Mouse (Mus musculus) spleen, postnatal 14 days (tissue): ENCODE data around the gene Ptpre.
"Not testable (repeated sequence)": the region's sequence is repeated elsewhere in the genome, so short reads cannot be mapped to it uniquely, and the experiment has no call there.

ENCODE experiments used
- DNase-seq, 2 experiments: peaks; one replicate each; pipeline ENCODE4 v3.0.0; 2021 to 2022; ENCODE audit warnings: low spot score in 2 of 2

Ptpre gene

DNA sequence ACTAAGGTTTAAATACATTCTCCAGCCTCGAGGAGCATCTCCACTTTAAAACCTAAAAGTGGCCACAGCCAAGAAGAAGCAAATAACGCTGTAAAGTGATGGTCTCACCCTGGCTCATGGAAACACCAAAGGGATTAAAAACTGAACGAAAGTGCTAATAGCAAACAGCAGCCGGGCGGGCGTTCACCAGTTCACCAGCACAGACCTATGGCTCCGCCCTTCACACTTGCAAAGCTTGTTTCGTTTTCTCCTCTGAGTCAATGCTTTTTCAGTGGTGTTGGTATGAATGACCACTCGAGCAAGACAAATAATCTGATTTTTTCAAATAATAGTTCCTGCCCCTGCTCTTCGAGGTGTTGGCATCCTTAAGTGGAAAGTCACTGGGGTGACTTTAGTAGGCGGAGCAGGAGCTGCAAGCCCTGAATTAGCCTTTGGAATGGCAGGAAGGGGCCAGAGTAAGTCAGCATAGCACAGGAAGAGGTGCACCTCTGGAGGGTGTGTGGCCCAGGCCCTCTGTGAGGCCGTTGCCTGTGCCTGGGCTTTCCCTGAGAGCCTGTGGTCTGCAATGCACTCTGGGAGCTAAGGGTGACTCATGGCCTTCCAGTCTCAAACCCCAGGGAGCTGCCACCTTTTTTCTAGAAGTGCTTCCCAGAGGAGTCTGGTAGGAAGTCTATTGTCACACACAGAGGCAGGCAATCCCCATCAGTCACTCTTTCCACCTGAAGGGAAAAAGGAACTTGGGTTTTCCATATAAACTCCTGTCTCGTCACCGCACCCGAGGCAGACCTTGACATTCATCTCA is 67.9 kb downstream of the Ptpre start:
- no peak for DNase-seq

- no peak for DNase-seq
Measured at GRCm38 (mm10) chr7:135605804-135606072, 68.5 kb downstream of the Ptpre start.

DNA sequence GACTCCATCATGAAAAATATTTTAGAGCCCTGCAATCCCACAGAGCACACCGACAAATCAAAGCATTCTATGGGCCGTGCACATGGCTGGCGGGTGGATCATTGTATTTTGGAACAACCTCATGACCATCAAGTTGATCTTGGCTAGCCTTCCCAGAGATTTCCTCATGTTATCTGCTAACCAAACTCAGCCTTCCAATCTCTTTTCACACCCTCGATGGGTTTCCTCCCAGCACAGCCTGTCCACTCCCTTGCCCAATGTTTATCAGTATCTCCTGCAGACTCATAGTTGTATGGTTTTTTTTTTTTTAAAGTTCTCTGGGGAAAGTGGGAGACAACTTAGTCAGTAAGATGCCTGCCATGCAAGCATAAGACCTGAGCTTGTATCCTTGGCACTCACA is 70.9 kb downstream of the Ptpre start:
- no peak for DNase-seq

DNA sequence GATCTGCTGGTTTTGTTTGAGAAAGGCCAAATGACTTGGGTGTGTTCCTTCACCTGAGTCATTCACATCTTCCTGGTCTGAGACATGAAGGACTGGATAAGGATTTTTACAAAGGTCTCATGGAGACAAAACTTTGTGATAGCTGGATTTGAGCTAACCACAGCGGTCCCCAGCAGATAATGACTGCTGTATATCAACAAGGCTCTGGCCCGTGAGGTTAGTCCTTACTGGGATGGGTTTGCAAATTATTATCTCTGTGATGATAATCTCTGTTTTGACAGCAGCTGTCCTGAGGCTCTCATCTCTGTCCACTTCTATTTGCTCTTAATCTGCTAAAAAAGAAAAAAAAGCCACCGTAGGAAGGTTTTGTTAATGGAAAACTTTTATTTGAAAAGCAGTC is 71.7 kb downstream of the Ptpre start:
- DNase-seq = no peak

DNA sequence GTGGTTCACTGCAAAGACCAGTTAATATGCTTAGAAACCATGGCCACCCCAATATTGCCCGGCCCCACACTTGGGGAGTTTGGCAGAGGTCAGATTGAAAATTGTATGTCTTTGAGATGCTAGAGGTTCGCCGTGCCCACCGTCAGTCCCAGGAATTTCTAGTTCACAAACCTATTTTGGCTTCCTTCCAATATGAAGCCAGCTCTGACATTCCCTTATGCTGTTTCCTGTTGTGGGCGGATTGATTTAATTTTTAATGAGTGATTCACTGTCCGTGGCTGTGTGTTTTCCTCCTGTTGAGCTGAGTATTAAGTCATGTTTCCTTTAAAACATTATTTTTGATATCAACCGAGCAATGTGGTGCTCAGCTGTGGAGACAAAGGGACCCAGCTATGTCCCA is 72.4 kb downstream of the Ptpre start:
- DNase-seq = no peak

DNA sequence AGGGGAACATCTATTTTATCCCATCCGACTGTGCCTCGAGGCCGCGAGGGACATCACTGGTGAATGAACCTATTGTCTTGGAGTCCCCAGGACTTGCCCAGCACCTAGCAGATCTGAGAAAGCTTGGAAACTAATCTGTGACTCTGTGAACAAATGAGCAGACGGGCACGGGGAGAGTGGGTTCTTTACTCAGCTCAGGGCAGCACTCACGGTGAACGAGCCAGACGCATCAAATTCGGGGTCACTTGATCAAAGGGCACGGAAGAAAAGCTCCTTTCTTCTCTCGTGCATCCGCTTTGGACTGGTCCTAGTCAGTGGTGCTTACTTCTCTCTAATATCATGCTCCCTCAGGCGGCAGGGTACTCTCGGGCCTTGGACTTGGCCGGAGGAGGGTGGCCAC is 75.0 kb downstream of the Ptpre start:
- no peak for DNase-seq

- DNase-seq = no peak
Measured at GRCm38 (mm10) chr7:135612801-135613200, 75.5 kb downstream of the Ptpre start.

- DNase-seq = no peak
Measured at GRCm38 (mm10) chr7:135613380-135613779, 76.1 kb downstream of the Ptpre start.

DNA sequence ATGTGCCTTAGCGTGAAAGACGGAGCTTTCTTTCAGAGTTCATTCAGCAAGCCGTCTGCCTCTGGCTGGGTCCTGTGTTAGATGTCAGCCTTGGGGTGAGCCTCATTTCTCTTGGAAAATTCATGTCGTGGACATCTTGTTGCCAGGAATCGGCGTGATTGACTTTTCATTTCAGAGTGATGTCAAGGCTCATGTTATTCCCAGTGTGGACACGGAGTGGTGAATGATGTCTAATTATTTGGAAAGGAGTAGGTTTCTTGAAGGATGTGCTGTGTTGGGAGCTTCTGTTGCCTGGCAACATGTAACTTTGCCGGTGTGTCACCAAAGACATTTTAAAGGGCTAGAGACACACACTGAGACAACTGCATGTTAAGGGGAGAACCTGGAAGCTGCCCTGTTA is 77.6 kb downstream of the Ptpre start:
- DNase-seq = no peak

DNA sequence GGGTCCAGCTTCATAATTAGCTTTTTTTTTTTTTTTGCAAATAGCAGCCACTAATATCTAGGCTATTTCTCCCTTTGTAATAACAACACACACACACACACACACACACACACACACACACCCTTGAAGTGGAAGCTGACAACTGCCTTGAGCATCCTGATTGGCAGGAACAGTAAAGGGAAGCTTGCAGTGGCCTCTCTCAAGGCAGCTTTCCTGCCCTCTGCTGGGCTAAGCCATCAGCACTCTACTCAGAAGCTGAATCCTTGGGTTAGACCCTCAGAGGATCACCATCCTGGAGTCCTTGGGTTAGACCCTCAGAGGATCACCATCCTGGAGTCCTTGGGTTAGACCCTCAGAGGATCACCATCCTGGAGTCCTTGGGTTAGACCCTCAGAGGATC is 79.2 kb downstream of the Ptpre start:
- not testable (repeated sequence) for DNase-seq

DNA sequence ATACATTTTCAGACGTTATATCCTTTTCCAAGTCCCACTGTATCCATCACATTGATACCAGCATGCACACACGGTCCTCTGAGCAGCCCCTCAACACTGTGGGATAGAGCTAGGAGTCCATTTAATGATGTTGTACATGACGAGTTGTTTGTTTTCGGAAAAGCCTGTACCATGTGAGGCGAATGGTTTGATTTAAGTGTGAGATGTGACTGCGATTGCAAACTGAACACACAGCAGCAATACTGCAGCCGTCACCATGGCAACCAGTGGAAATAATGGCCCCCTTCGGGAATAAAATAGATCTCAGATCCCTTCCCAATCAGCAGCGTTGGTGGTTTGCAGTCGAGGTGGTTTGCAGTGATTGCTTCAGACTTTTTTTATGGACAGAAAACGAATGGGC is 80.5 kb downstream of the Ptpre start:
- DNase-seq = no peak

DNA sequence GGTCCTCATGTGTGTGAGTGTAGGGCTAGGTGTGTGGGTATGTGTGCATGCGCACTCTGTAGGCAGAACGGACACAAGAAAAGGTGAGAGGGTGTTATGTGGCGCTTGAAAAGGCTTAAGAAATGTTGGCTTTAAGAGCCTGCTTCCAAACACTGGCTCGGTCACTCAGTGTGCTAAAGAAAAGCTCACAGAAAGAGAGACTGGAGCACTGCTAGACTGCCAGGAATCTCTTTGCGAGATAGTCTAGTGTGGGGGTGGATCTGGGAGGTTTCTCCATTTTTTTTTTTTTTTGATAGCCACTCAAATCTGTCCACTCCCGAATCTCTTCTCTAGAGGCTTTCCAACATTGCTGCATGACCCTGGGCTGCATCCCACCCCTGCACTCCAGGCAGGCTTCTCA is 84.4 kb downstream of the Ptpre start:
- DNase-seq = no peak

DNA sequence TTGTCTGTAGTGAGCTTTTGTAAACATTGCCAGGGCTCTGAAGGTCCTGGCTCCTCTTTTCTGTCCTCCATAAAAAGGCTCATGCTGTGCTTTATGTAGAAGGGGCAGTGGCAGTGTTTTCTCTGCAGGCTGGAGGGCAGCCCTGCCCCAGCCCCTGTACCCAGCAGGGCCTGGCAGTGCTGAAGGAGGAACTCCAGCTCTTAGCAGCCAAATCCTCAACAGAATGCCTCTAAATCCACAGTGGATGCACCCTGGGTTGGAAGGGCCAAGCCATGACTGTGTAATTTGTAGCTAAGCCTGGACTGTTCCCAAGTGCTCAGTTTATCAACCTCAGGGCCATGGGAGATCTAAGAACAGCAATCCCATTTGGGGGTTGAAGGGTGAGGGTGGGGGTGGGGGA is 85.0 kb downstream of the Ptpre start:
- no peak for DNase-seq

DNA sequence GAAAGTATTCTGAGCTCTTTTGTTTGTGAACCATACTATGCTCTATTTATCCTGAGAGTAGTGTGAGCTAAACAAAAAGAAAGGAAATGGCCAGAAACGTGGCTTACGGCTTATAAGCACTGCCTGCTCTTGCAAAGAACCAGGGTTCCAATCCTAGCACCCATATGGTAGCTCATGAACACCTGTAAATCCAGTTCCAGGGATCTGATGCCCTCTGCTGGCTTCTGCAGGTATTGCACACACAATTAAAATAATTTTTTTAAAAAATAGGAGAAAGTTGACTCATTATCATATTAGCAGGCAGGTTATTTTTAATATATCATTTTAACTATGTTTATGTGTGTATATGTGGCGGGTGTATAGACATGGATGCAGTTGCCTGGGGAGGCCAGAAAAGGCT is 87.6 kb downstream of the Ptpre start:
- no peak for DNase-seq

GRCm38 (mm10) chr7:135628363-135628762 is 91.1 kb downstream of the Ptpre start:
- no peak for DNase-seq

DNA sequence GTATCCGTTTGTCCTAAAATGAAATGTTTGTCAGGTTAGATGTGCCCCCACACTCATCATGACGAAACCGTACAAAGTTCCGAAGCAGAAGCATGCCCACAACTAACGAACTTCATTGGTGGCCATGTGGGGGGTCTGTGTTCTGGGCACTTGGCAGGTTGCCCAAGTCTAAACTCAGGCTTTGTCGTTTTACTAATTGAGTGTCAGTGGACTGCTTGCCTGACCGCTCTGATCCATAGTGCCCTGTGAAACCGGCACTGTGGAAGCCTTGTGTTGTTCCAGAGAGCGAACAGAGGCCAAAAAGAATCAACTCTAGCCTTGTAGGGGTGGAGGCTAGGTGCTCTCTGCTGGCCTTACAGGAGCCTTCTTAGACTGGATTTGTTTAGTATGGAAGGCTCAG is 91.7 kb downstream of the Ptpre start:
- no peak for DNase-seq

- peak; percentile 36 to 43 for DNase-seq
Measured at GRCm38 (mm10) chr7:135631776-135632552, 94.7 kb downstream of the Ptpre start.

- no peak for DNase-seq
Measured at GRCm38 (mm10) chr7:135632716-135633258, 95.5 kb downstream of the Ptpre start.

DNA sequence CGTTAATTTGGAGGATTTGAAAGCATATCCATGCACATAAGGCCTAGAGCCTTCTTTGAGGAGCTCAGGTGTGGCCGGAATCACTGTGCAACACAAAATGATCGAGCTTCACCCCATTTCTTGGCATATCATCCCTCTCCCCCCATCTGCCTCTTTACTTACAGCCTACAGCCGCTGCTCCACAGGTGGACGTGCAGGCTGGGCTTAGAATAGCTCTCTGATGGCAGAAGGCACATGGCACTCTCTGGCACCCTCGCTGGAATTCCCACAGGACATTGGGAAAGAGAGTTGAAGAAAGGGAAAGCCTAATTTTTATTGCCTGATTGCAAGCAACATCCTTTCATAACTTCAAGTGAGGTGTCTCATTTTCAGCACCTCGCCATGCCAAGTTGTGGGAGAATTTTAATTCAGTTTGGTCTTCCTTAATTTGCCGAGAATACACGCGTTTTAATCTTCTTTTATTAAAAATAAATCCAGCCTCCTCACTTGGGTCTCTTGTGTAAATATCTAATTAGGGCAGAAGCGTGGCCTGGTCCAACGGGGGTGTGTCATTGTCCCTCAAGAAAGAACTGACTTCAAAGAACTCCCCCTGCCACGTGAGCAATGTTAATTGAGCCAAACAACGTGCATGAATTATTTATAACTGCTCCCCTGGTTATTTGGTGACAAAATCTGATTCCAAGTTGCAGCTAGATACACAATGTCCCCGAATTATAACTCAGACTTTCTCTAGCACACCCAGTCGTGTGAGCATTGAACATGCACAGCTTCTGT is 97.8 kb downstream of the Ptpre start:
- DNase-seq = no peak

DNA sequence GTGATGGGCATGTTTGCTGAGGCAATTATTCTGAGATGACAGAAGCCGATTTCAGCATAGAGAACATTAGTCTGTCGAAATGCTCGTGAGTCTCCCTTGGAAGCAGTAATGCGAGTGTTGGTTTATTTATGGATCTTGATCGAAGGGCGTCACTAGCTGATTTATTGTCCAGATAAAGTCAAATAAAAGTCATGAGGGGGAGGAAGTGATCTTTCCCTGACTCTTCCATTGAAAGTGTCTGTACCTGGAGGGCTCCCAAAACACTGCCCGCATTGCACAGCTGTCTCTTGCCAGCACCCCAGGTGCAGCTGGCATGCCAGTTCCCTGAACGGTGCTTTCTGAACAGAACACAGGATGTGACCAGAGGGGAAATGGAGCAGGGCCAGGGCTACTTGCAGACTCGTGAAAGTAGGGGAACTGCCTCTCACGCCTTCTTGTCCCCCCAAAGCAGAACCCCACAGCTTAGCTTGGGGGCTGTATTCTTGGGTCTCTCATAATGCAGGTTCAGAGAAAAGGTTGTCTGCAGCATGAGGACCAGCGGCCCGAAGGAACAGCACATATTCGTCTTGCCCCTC is 100.2 kb downstream of the Ptpre start:
- DNase-seq = no peak

- DNase-seq = no peak
Measured at GRCm38 (mm10) chr7:135639361-135639760, 102.1 kb downstream of the Ptpre start.
